Mouse (Mus musculus): ENCODE results near the gene Dnajc16.
"Not testable (repeated sequence)": the region's sequence is repeated elsewhere in the genome, so short reads cannot be mapped to it uniquely, and the experiment has no call there.

DNA sequence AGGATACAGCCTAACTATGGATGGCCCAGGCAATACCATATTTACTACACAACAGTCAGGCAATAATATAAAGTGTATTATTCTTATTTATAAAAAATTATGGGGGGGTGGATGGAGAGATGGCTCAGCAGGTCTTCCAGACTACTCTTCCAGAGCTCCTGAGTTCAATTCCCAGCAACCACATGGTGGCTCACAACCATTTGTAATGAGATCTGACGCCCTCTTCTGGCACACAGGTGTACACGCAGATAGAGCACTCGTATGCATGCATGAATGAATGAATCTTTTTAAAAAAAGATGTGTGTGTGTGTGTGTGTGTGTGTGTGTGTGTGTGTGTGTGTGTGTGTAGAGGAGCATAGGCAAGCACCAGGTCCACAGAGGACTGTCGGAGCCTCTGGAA is 17.7 kb downstream of the Dnajc16 start:
- not testable (repeated sequence) for TF ChIP-seq POLR2A (IDR thresholded peaks at IDR 0.05; ENCODE audit: control insufficient read depth, low read depth, low read length); CTCF (IDR thresholded peaks at IDR 0.05; ENCODE audit: control insufficient read depth, insufficient read depth, insufficient replicate concordance, low read depth, low read length)
